Mouse (Mus musculus): ENCODE results near the gene Aicda.

DNA sequence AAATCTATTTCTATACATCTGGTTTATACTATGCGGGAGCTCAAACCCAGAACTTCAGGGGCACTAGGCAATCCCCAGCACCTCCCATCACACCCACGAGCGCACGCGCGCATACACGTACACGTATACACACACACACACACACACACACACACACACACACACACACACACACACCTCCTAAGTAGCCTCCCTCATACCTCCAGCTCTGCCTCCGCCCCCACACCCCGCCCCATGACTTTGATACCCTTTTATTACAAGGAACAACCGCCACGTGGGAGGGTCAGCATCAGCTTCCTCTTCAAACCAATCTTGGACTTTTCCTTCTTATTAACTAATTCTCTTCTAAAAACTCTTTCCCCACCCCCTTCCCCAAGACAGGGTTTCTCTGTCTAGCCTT lies 54.1 kb downstream of the Aicda start:
- TF ChIP-seq CTCF (IDR thresholded peaks at IDR 0.05; ENCODE audit: low read depth): no peak
- TF ChIP-seq EP300 (IDR thresholded peaks at IDR 0.05; ENCODE audit: low read depth): no peak

Measured in liver, embryonic 14.5 days (tissue).